Mouse (Mus musculus) liver, adult 2 months (tissue): ENCODE results near the gene Tecpr2. TPM values are rescaled to one million over a fixed set of nuclear protein-coding genes. Genes with fewer than 3 reads are reported as not detected.
"Not testable (repeated sequence)": the region's sequence is repeated elsewhere in the genome, so short reads cannot be mapped to it uniquely, and the experiment has no call there.

ENCODE experiments used
- DNase-seq: peaks from one replicate; pipeline ENCODE4 v3.0.0-alpha.2; 2011; ENCODE audit warnings: low read depth, low spot score; ENCODE audit errors: extremely low read depth
- H3K27ac ChIP-seq: fragments of 200-500 bp; replicated peaks from 2 replicates; pipeline ENCODE4 v1.5.1; 2012; ENCODE audit warnings: low read depth, mild to moderate bottlenecking, control low read depth, inconsistent platforms, low read length; ENCODE audit not compliant: insufficient read depth
- H3K27me3 ChIP-seq: fragments of 200-500 bp; 2 replicates; pipeline ENCODE4 v1.6.1; 2012; ENCODE audit warnings: mild to moderate bottlenecking, moderate library complexity, low read length, inconsistent platforms; ENCODE audit not compliant: control insufficient read depth, insufficient read depth
- H3K36me3 ChIP-seq: fragments of 200-500 bp; 2 replicates; pipeline ENCODE4 v1.6.1; 2012; ENCODE audit warnings: low read length, inconsistent platforms; ENCODE audit not compliant: control insufficient read depth, insufficient read depth
- H3K4me1 ChIP-seq: fragments of 200-500 bp; 2 replicates; pipeline ENCODE4 v1.6.1; 2011; ENCODE audit warnings: low read length; ENCODE audit not compliant: control insufficient read depth, insufficient read depth
- H3K4me3 ChIP-seq: fragments of 200-500 bp; 2 replicates; pipeline ENCODE4 v1.5.1; 2011; ENCODE audit warnings: low read depth, mild to moderate bottlenecking, control low read depth, low read length, moderate library complexity; ENCODE audit not compliant: insufficient read depth
- H3K79me2 ChIP-seq: fragments of 200-500 bp; 2 replicates; pipeline ENCODE4 v1.6.1; 2012; ENCODE audit warnings: inconsistent platforms, mild to moderate bottlenecking, low read length, moderate library complexity; ENCODE audit not compliant: control insufficient read depth, insufficient read depth
- H3K9ac ChIP-seq: fragments of 200-500 bp; 2 replicates; pipeline ENCODE4 v1.6.1; 2012; ENCODE audit warnings: low read depth, mild to moderate bottlenecking, control low read depth, inconsistent platforms, low read length
- CTCF ChIP-seq: fragments of 200-500 bp; IDR thresholded peaks from 2 replicates; pipeline ENCODE4 v1.5.1; 2011; ENCODE audit warnings: low read depth, low read length, control low read depth
- POLR2A ChIP-seq: fragments of 200-500 bp; IDR thresholded peaks from 2 replicates; pipeline ENCODE4 v1.6.1; 2011; ENCODE audit warnings: low read length, control low read depth; ENCODE audit not compliant: insufficient read depth; ENCODE audit errors: extremely low read depth
- WGBS: fragments of 180-500 bp; shearing (Covaris S2); methylation state at CpG from one replicate; pipeline ENCODE4 v1.1.7; 2018; 5-methylcytosine and 5-hydroxymethylcytosine counted together
- polyA plus RNA-seq: library from polyadenylated mRNA; depleted of rRNA; stranded (reverse); fragments of >200 nt; gene quantifications from 2 replicates; pipeline ENCODE4 v1.2.3, GENCODE M21; 2012
- total RNA-seq: library from RNA; depleted of rRNA; stranded (reverse); fragments of >200 nt; gene quantifications from 2 replicates; pipeline ENCODE4 v1.2.3, GENCODE M21; 2014

Gene Tecpr2
- total and polyA plus RNA-seq, 2 experiments, result 2.5 to 3.8 TPM

GRCm38 (mm10) chr12:110851414-110851813 lies 37.6 kb upstream of the Tecpr2 start:
- Histone ChIP-seq H3K27me3 (no peaks in the 10 kb centered on the region), H3K4me1 (peaks cover 10% of the 10 kb centered on the region; the same call in 1 of the 2 replicates), H3K79me2 (peaks cover 19% of the 10 kb centered on the region; the same call in 1 of the 2 replicates), H3K9ac (0 out of 2 replicates have a peak overlapping the region, but pooled peaks have one; percentile 96), H3K36me3 (peaks cover 8% of the 10 kb centered on the region), H3K27ac (no peak overlapping the region), H3K4me3 (no peak overlapping the region)
- WGBS, result 62% methylated on average over 12 of the region's 12 CpGs
- DNase-seq, result no peak
- TF ChIP-seq POLR2A (no peak), CTCF (no peak)

- TF ChIP-seq POLR2A (no peak), CTCF (no peak)
- no peak overlapping the region for H3K4me3 ChIP-seq
- peaks cover 10% of the 10 kb centered on the region; the same call in 1 of the 2 replicates for H3K4me1 ChIP-seq
- peaks cover 19% of the 10 kb centered on the region; the same call in 1 of the 2 replicates for H3K79me2 ChIP-seq
- no peak overlapping the region for H3K9ac ChIP-seq
- H3K27me3 ChIP-seq, result no peaks in the 10 kb centered on the region
- no peak for DNase-seq
- 80% methylated on average over 1 of the region's 1 CpGs for WGBS
- H3K36me3 ChIP-seq, result peaks cover 8% of the 10 kb centered on the region
- H3K27ac ChIP-seq, result no peak overlapping the region
These were observed 37.1 kb upstream of the Tecpr2 start for GRCm38 (mm10) chr12:110851923-110852322.

- H3K36me3 ChIP-seq, result peaks cover 8% of the 10 kb centered on the region
- H3K4me3 ChIP-seq, result peak overlapping the region; percentile 20; the same call in 1 of the 2 replicates
- DNase-seq, result no peak
- WGBS, result 87% methylated on average over 32 of the region's 32 CpGs
- no peak overlapping the region for H3K27ac ChIP-seq
- no peaks in the 10 kb centered on the region for H3K27me3 ChIP-seq
- TF ChIP-seq CTCF (no peak), POLR2A (no peak)
- H3K4me1 ChIP-seq, result peaks cover 10% of the 10 kb centered on the region; the same call in 1 of the 2 replicates
- H3K79me2 ChIP-seq, result peaks cover 19% of the 10 kb centered on the region; the same call in 1 of the 2 replicates
- no peak overlapping the region for H3K9ac ChIP-seq
These were observed 34.0 kb upstream of the Tecpr2 start for GRCm38 (mm10) chr12:110854786-110855737.

GRCm38 (mm10) chr12:110857196-110857595 lies 31.9 kb upstream of the Tecpr2 start:
- TF ChIP-seq POLR2A, result no peak
- no peak for TF ChIP-seq CTCF
- H3K27ac ChIP-seq, result no peak overlapping the region
- 86% methylated on average over 7 of the region's 7 CpGs for WGBS
- H3K4me3 ChIP-seq, result no peak overlapping the region
- H3K9ac ChIP-seq, result no peak overlapping the region
- H3K79me2 ChIP-seq, result peaks cover 12% of the 10 kb centered on the region; the same call in 1 of the 2 replicates
- H3K36me3 ChIP-seq, result peaks cover 8% of the 10 kb centered on the region
- DNase-seq, result no peak
- no peaks in the 10 kb centered on the region for H3K27me3 ChIP-seq
- 0 out of 2 replicates have a peak, but pooled peaks cover under 1% of the 10 kb centered on the region for H3K4me1 ChIP-seq

- H3K9ac ChIP-seq, result not testable (repeated sequence)
These were observed 30.4 kb upstream of the Tecpr2 start for GRCm38 (mm10) chr12:110858681-110859080.

GRCm38 (mm10) chr12:110860293-110860692 lies 28.8 kb upstream of the Tecpr2 start:
- no peak for DNase-seq
- H3K27me3 ChIP-seq, result no peaks in the 10 kb centered on the region
- H3K9ac ChIP-seq, result no peak overlapping the region
- TF ChIP-seq CTCF, result no peak
- no peak for TF ChIP-seq POLR2A
- peaks cover 7% of the 10 kb centered on the region; the same call in 1 of the 2 replicates for H3K79me2 ChIP-seq
- H3K4me3 ChIP-seq, result no peak overlapping the region
- H3K27ac ChIP-seq, result no peak overlapping the region
- H3K36me3 ChIP-seq, result peaks cover 8% of the 10 kb centered on the region
- H3K4me1 ChIP-seq, result peaks cover under 1% of the 10 kb centered on the region; the same call in 1 of the 2 replicates

More at GRCm38 (mm10) chr12:110858681-110859080, 30.4 kb upstream of the Tecpr2 start:
- not testable (repeated sequence) for DNase-seq, H3K27me3 ChIP-seq, H3K36me3 ChIP-seq, H3K4me1 ChIP-seq, H3K27ac ChIP-seq, H3K4me3 ChIP-seq
- WGBS, result 96% methylated on average over 15 of the region's 15 CpGs
- peaks cover 10% of the 10 kb centered on the region; the same call in 1 of the 2 replicates for H3K79me2 ChIP-seq
